Mouse (Mus musculus): ENCODE measurements at regions not wholly inside any gene's neighbourhood (a gene's known extent, or its start where the extent isn't known, plus 50 kb on each side); places are given as distances from the start of the nearest gene placed in this dataset.
A peak's percentile ranks its signal among the peaks of the same experiment; 100 is the strongest.

- Histone ChIP-seq H3K9ac (no peak overlapping the region), H3K27me3 (replicated peaks) (no peaks in the 10 kb centered on the region), H3K4me3 (no peak overlapping the region), H3K4me1 (peaks cover 14% of the 10 kb centered on the region), H3K27ac (replicated peaks) (peak overlapping the region; percentile 48), H3K9me3 (peaks cover 9% of the 10 kb centered on the region; the same call in 1 of the 2 replicates), H3K36me3 (no peaks in the 10 kb centered on the region), H3K4me2 (0 out of 2 replicates have a peak overlapping the region, but pooled peaks have one; percentile 6)
- peak; percentile 58; the same call in 1 of the 2 replicates for ATAC-seq (ENCODE audit: extremely low read depth, insufficient number of reproducible peaks, low FRiP score, low TSS enrichment)
- WGBS, result 38% methylated on average over 8 of the region's 8 CpGs
Measured at GRCm38 (mm10) chr10:25068301-25068700, 141.0 kb upstream of the Arg1 start.

DNA sequence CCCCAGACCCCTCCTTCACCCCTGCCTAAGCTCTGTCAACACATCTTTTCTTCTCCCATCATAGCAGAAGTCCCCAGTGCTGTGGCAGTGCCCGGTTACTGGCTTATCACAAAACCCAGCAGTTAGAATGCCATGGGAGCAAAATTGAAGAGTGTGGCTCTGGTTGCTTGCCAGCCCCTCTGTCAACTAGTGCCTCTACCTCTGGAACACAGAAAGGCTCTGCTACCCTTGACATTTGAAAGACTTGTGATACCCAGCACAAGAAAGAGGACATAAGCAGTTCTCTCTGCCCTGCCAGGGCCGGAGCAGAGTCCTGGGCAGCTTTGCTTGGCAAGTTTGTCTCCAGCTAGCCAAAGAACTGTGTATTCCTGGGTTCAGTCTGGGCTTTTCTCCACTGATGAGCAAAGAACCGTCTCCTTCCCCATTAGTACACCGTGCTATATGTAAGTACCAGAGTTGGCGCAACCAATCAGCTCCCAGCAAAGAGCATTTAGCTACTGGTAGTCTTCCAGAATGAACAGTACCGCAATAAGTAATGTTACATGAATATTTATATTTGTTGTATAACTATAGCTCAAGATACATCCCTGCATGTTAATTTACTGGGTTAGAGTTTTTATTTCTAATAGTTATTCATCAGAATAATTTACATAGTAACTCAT is 137.5 kb upstream of the Arg1 start:
- no peak overlapping the region for H3K4me3 ChIP-seq
- no peak overlapping the region for H3K9ac ChIP-seq
- peaks cover 28% of the 10 kb centered on the region for H3K4me1 ChIP-seq
- no peak overlapping the region for H3K4me2 ChIP-seq
- H3K36me3 ChIP-seq, result no peaks in the 10 kb centered on the region
- no peaks in the 10 kb centered on the region for H3K27me3 ChIP-seq (replicated peaks)
- H3K27ac ChIP-seq (replicated peaks), result 0 out of 2 replicates have a peak overlapping the region, but pooled peaks have one; percentile 17
- peaks cover 5% of the 10 kb centered on the region; the same call in 1 of the 2 replicates for H3K9me3 ChIP-seq
- no peak for ATAC-seq (ENCODE audit: extremely low read depth, insufficient number of reproducible peaks, low FRiP score, low TSS enrichment)
- 81% methylated on average over 6 of the region's 6 CpGs for WGBS

DNA sequence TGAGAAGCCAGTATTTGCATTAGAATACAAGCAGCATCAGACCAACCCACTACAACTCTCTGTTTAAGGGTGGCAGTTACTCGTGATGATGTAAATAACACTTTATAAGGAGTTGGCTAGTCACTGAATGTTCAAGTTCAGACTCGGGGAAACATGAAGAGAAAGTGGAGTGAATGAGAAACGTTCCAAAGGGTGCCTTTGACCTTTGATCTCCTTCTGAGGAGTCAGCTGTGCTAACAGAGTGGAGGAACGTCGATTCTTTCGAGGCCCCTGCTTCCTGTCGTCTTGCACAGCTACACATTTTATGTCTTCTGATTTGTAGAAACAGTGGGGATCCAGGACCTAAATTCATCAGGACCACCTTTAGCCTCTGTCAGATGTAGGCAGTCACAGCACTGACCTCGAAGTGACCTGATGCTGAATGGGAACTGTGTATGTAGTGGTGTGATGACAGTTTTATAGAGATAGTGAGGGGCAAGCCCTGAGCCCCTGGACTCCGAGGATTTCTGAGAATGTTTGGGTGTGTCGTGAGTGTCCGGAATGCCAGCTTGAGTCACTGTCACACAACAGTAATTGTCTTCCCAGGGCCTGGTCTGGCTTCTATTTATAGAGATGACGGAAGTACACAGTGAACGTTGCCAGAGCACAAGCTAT is 134.2 kb upstream of the Arg1 start:
- no peaks in the 10 kb centered on the region for H3K36me3 ChIP-seq
- H3K9me3 ChIP-seq, result 0 out of 2 replicates have a peak, but pooled peaks cover 3% of the 10 kb centered on the region
- H3K9ac ChIP-seq, result no peak overlapping the region
- ATAC-seq (ENCODE audit: extremely low read depth, insufficient number of reproducible peaks, low FRiP score, low TSS enrichment), result no peak; the same call in 1 of the 2 replicates
- H3K4me1 ChIP-seq, result peaks cover 17% of the 10 kb centered on the region
- no peak overlapping the region for H3K4me3 ChIP-seq
- WGBS, result 11% methylated on average over 13 of the region's 13 CpGs
- no peaks in the 10 kb centered on the region for H3K27me3 ChIP-seq (replicated peaks)
- H3K27ac ChIP-seq (replicated peaks), result peak overlapping the region; percentile 64
- peak overlapping the region; percentile 6 for H3K4me2 ChIP-seq

DNA sequence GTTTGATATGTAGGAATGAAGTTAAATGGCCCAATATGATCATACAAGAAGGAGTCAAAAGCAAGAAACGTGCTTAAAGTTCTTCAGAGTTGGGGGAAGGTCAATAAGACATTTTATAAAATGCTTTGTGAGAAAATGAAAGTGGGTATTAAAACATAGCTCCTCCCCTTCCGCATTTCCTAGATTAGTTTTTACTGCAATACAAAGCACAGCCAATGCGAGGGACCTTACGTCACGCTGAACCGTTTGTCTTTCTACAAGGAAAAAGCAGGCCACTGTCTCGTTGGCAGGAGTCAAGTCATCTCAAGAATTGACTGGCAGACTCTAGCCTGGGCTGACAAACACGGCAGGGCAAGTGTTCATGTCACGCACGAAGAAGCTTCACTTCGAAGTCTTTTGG is 131.4 kb upstream of the Arg1 start:
- H3K9ac ChIP-seq, result no peak overlapping the region
- ATAC-seq (ENCODE audit: extremely low read depth, insufficient number of reproducible peaks, low FRiP score, low TSS enrichment), result no peak
- no peak overlapping the region for H3K4me2 ChIP-seq
- no peaks in the 10 kb centered on the region for H3K9me3 ChIP-seq
- no peak overlapping the region for H3K27ac ChIP-seq (replicated peaks)
- H3K36me3 ChIP-seq, result no peaks in the 10 kb centered on the region
- H3K4me3 ChIP-seq, result no peak overlapping the region
- WGBS, result 79% methylated on average over 11 of the region's 11 CpGs
- H3K27me3 ChIP-seq (replicated peaks), result no peaks in the 10 kb centered on the region
- H3K4me1 ChIP-seq, result peaks cover 14% of the 10 kb centered on the region

DNA sequence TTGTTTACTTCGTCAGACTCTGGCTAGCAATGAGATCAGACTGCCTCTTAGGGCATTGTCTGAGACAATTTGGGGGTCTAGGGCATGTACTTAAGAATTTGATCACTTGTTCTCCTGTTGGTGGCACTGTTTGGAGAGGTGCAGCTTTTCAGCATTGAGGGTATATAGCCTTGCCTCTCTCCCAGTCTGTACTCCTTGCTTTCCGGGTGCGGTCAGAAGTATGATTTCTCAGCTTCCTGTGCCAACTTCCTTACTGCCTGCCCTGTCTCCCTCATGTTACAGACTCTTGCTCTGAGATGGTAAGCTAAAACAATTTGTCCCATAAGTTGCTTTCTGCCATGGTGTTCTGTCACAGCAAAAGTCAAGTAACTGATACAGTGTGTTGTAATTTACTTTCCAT is 124.7 kb upstream of the Arg1 start:
- no peak overlapping the region for H3K9ac ChIP-seq
- no peaks in the 10 kb centered on the region for H3K4me1 ChIP-seq
- 57% methylated on average over 3 of the region's 3 CpGs for WGBS
- H3K9me3 ChIP-seq, result peaks cover 3% of the 10 kb centered on the region; the same call in 1 of the 2 replicates
- no peaks in the 10 kb centered on the region for H3K27me3 ChIP-seq (replicated peaks)
- ATAC-seq (ENCODE audit: extremely low read depth, insufficient number of reproducible peaks, low FRiP score, low TSS enrichment), result no peak
- no peak overlapping the region for H3K27ac ChIP-seq (replicated peaks)
- no peak overlapping the region for H3K4me2 ChIP-seq
- no peaks in the 10 kb centered on the region for H3K36me3 ChIP-seq
- no peak overlapping the region for H3K4me3 ChIP-seq

- Histone ChIP-seq H3K4me1 (no peaks in the 10 kb centered on the region), H3K9ac (no peak overlapping the region), H3K4me2 (no peak overlapping the region), H3K36me3 (no peaks in the 10 kb centered on the region), H3K27ac (replicated peaks) (no peak overlapping the region), H3K27me3 (replicated peaks) (no peaks in the 10 kb centered on the region), H3K4me3 (no peak overlapping the region), H3K9me3 (peaks cover 3% of the 10 kb centered on the region; the same call in 1 of the 2 replicates)
- WGBS, result 74% methylated on average over 5 of the region's 5 CpGs
- ATAC-seq (ENCODE audit: extremely low read depth, insufficient number of reproducible peaks, low FRiP score, low TSS enrichment), result no peak
Measured at GRCm38 (mm10) chr10:25051368-25051874, 124.1 kb upstream of the Arg1 start.

GRCm38 (mm10) chr10:25041221-25041620 is 113.9 kb upstream of the Arg1 start:
- Histone ChIP-seq H3K4me3 (no peak overlapping the region), H3K27ac (replicated peaks) (no peak overlapping the region), H3K9ac (no peak overlapping the region), H3K4me1 (no peaks in the 10 kb centered on the region), H3K4me2 (no peak overlapping the region), H3K9me3 (no peaks in the 10 kb centered on the region), H3K36me3 (no peaks in the 10 kb centered on the region), H3K27me3 (replicated peaks) (no peaks in the 10 kb centered on the region)
- WGBS, result 76% methylated on average over 4 of the region's 4 CpGs
- no peak for ATAC-seq (ENCODE audit: extremely low read depth, insufficient number of reproducible peaks, low FRiP score, low TSS enrichment)

DNA sequence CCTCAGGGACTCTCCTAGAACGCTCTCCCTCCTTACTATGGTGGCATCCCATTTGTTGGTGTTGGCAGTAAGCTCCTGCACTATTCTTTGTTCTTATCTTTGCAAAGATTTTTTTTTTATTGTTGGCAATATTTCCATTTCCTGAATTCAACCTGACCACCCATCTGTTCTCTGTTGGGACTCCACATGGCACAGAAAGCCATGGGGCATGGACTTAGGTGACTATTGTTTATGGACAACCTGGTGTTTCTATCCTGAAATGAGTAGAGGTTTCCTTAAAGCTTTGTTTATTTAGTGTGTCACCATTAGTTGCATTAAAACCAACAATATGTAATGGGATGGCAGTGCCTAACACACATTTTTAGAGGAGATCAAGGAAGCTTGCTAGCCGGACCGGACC is 112.6 kb upstream of the Arg1 start:
- no peaks in the 10 kb centered on the region for H3K9me3 ChIP-seq
- ATAC-seq (ENCODE audit: extremely low read depth, insufficient number of reproducible peaks, low FRiP score, low TSS enrichment), result no peak

GRCm38 (mm10) chr10:25036928-25037327 is 109.6 kb upstream of the Arg1 start:
- ATAC-seq (ENCODE audit: extremely low read depth, insufficient number of reproducible peaks, low FRiP score, low TSS enrichment), result no peak
- H3K27me3 ChIP-seq (replicated peaks), result no peaks in the 10 kb centered on the region
- H3K9ac ChIP-seq, result no peak overlapping the region
- H3K36me3 ChIP-seq, result no peaks in the 10 kb centered on the region
- H3K4me1 ChIP-seq, result no peaks in the 10 kb centered on the region
- no peak overlapping the region for H3K27ac ChIP-seq (replicated peaks)
- no peak overlapping the region for H3K4me2 ChIP-seq
- no peak overlapping the region for H3K4me3 ChIP-seq
- H3K9me3 ChIP-seq, result no peaks in the 10 kb centered on the region
- 74% methylated on average over 3 of the region's 3 CpGs for WGBS

More for the DNA sequence above, 112.6 kb upstream of the Arg1 start:
- Histone ChIP-seq H3K27ac (replicated peaks) (no peak overlapping the region), H3K4me2 (no peak overlapping the region), H3K4me1 (no peaks in the 10 kb centered on the region), H3K27me3 (replicated peaks) (no peaks in the 10 kb centered on the region), H3K4me3 (no peak overlapping the region), H3K9ac (no peak overlapping the region), H3K36me3 (no peaks in the 10 kb centered on the region)
- WGBS, result 83% methylated on average over 3 of the region's 3 CpGs

- ATAC-seq (ENCODE audit: extremely low read depth, insufficient number of reproducible peaks, low FRiP score, low TSS enrichment), result no peak
- no peaks in the 10 kb centered on the region for H3K4me1 ChIP-seq
- WGBS, result 77% methylated on average over 6 of the region's 6 CpGs
- no peak overlapping the region for H3K4me3 ChIP-seq
- H3K36me3 ChIP-seq, result no peaks in the 10 kb centered on the region
- H3K9ac ChIP-seq, result no peak overlapping the region
- H3K4me2 ChIP-seq, result no peak overlapping the region
- no peaks in the 10 kb centered on the region for H3K9me3 ChIP-seq
- no peaks in the 10 kb centered on the region for H3K27me3 ChIP-seq (replicated peaks)
- no peak overlapping the region for H3K27ac ChIP-seq (replicated peaks)
Measured at GRCm38 (mm10) chr10:25035363-25035762, 108.1 kb upstream of the Arg1 start.

DNA sequence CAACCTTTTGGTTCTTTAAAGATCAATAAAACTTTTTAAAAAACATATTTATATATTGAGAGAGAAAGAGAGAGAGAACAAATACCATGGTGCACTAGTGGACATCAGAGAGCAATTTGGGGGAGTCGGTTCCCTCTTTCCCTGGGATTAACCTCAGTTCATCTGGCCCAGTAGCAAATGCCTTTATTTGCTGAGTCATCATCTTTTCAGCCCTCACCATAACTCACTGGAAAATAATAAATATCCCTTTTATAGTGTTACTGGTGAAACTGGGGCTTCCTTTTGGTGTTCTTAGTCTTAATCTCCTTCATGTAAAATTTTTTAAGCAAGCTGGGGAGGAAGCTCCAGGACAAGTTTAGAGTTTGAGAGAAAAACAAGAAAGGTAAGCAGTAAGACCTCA is 105.3 kb upstream of the Arg1 start:
- Histone ChIP-seq H3K4me2 (no peak overlapping the region), H3K27ac (replicated peaks) (no peak overlapping the region), H3K9me3 (0 out of 2 replicates have a peak, but pooled peaks cover 6% of the 10 kb centered on the region), H3K4me3 (no peak overlapping the region), H3K36me3 (no peaks in the 10 kb centered on the region), H3K4me1 (no peaks in the 10 kb centered on the region), H3K27me3 (replicated peaks) (no peaks in the 10 kb centered on the region), H3K9ac (no peak overlapping the region)
- 55% methylated on average over 1 of the region's 1 CpGs for WGBS
- ATAC-seq (ENCODE audit: extremely low read depth, insufficient number of reproducible peaks, low FRiP score, low TSS enrichment), result no peak
